Mouse (Mus musculus) induced T-regulatory cell, adult 2 months (primary cell): ENCODE data around the gene Tas2r104.

Source experiments
- DNase-seq: peaks from one replicate; pipeline ENCODE4 v3.0.0-alpha.2; 2012; ENCODE audit warnings: low read depth

Tas2r104 gene

GRCm38 (mm10) chr6:131685644-131686043, at the start of gene Tas2r104:
Tas2r104 (minus strand) TSS chr6:131685744.
- DNase-seq, result no peak

GRCm38 (mm10) chr6:131712803-131713202, 27.3 kb upstream of the Tas2r104 start:
- DNase-seq, result peak; percentile 2

GRCm38 (mm10) chr6:131689963-131690362, 4.4 kb upstream of the Tas2r104 start, which contains the start of gene Tas2r114:
Tas2r114 (minus strand) TSS chr6:131690063.
- no peak for DNase-seq

- no peak for DNase-seq
These were observed 1.9 kb upstream of the Tas2r104 start, which contains the start of gene Tas2r105 for GRCm38 (mm10) chr6:131687395-131687794. Tas2r105 (minus strand) TSS chr6:131687495.

GRCm38 (mm10) chr6:131678786-131679185, 6.8 kb downstream of the Tas2r104 start, which contains the start of gene Tas2r106:
Tas2r106 (minus strand) TSS chr6:131678886.
- no peak for DNase-seq

GRCm38 (mm10) chr6:131660049-131660448, 25.5 kb downstream of the Tas2r104 start, which contains the start of gene Tas2r107:
Tas2r107 (minus strand) TSS chr6:131660149.
- DNase-seq, result no peak
